Mouse (Mus musculus) telencephalon, adult 2 months (tissue): ENCODE data around the gene Gm8332.
"Not testable (repeated sequence)": the region's sequence is repeated elsewhere in the genome, so short reads cannot be mapped to it uniquely, and the experiment has no call there.

Source experiments
- DNase-seq: peaks from one replicate; pipeline ENCODE4 v3.0.0-alpha.2; 2011; ENCODE audit warnings: low read depth, low spot score

Gene Gm8332

GRCm38 (mm10) chr12:88250000-88250399 is at the start of gene Gm8332:
TSS of gene Gm8332 (minus strand) at chr12:88250100.
- DNase-seq, result not testable (repeated sequence)

- not testable (repeated sequence) for DNase-seq
Observed at GRCm38 (mm10) chr12:88297171-88297570, 47.3 kb upstream of the Gm8332 start.

- DNase-seq, result not testable (repeated sequence)
Observed at GRCm38 (mm10) chr12:88293082-88293481, 43.2 kb upstream of the Gm8332 start.

GRCm38 (mm10) chr12:88285224-88285623 is 35.3 kb upstream of the Gm8332 start:
- not testable (repeated sequence) for DNase-seq

DNA sequence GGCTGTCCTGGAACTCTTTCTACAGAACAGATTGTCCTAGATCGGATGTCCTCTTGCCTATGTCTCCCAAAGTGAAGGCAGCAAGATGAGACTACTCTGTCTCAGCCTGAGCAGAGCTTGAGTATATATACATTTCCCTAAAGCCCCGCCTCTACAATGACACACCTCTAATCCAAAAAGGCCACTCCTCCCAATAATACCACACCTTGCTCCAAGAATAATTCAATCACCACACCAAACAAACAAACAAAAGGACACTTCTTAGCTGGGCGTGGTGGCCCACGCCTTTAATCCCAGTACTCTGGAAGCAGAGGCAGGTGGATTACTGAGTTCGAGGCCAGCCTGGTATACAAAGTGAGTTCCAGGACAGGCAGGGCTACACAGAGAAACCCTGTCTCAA is 24.5 kb upstream of the Gm8332 start, which contains the start of gene Gm5662:
TSS of gene Gm5662 (minus strand) at position 101 of the 400 bp plus-strand sequence.
- DNase-seq, result not testable (repeated sequence)

GRCm38 (mm10) chr12:88257241-88257640 is 7.3 kb upstream of the Gm8332 start:
- no peak for DNase-seq

DNA sequence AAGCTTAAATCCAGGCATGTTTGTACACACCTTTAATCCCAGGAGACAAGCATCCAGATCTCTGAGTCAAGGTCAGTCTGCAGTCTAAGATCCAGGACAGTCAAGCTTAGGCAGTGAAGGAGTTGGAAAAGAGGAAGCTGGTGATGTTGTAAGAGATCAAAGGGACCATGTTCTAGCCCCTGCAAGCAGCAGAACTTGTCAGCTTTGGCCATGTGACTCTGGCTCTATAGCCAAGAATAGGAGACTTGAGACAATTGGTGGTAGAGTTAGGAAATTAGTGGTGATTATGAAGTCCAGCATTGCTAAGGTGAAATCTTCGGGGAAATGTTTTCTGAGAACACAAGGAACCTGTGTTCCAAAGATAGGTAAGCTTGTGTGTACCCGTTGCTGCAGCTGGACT is 6.0 kb upstream of the Gm8332 start:
- not testable (repeated sequence) for DNase-seq

DNA sequence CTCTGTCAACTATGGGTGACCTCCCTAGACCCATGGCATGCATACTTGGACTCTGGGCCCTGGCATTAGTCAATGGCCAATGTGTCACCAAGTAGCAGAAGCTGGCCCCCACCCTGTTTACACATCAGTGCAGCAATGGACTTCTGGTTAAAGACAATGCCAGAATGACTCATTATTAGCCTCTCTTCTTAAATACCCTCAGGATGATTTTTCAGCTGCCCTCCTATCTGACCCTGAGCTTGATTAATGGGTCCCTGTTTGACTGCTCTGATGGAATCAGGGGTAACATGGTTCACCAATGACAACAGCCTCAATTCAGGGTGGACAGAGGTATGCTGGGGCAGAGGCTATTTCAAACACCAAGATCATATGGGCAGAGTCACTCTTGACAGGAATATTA is 4.1 kb downstream of the Gm8332 start:
- not testable (repeated sequence) for DNase-seq

DNA sequence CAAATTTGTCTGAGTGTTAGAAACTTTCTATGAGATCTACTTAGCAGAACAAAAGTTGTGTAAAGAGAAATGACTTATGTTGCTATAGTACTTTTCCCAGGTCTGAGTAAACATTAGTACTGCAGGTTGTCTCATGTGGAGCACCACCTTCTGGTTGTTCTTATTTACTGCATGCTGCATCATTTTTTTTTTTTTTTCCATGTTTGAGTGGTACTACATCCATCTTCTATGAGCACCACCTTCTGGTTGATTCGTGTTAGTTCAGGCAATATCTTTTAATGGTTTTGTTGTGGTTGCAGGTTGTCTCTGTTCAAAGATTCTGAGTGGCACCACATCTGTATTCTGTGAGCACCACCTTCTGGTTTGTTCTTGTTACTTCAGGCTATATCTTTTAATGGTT is 7.0 kb downstream of the Gm8332 start:
- DNase-seq, result not testable (repeated sequence)

DNA sequence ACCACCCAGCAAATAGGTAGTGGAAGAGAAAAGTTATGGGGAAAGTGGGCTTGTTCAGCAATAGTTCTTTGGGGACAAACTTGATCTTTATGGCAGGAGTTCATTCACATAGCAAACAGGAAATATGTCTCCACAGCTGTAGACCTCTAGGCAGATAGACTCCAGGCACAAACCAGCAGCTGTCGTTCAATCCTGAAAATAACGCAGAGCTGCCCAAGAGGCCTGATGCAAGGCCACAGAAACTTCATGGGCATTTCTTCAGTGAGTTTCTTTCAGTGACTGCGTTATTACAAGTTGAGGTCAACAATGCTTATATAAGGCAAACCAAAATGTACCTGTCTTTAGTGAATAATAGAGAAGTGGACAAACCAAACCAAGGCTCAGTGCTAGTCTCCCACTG is 30.5 kb downstream of the Gm8332 start:
- DNase-seq, result no peak

- DNase-seq, result not testable (repeated sequence)
Observed at GRCm38 (mm10) chr12:88218059-88218458, 31.8 kb downstream of the Gm8332 start.

DNA sequence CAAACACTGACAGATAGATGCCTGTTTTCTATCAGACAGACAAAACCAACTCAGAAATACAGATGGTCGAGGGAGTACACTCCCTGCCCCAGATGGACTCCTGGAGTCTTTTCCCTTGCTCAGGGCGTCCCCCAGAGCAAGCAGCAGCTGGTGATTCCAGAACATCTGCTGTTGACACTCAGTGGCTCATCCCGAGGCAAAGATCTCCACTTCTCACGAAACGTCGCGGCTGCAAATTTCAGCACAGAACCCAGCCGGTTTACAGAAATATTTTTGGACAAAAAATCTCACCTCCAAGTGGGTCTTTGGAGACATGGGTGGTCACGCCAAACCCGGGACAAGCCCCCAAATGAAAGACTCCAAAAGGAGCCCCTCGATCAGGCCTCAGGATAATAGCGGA is 35.3 kb downstream of the Gm8332 start:
- DNase-seq, result no peak

DNA sequence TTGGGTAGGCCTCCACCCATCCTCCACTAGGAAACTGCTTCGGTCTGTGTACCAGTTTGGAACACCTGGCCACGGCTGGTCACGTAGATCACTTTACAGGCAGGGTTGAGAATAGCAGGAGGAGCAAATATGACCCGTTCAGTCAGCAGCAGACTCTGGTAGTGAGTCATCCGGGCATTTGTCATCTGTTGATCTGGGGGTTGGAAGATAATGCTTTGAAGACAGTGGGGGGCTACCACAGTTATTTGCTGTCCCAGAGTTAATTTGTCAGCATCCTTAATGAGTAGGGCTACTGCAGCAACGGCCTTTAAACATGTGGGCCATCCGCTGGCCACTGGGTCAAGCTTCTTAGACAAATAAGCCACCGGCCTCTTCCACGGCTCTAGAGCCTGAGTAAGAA is 38.4 kb downstream of the Gm8332 start:
- not testable (repeated sequence) for DNase-seq

DNA sequence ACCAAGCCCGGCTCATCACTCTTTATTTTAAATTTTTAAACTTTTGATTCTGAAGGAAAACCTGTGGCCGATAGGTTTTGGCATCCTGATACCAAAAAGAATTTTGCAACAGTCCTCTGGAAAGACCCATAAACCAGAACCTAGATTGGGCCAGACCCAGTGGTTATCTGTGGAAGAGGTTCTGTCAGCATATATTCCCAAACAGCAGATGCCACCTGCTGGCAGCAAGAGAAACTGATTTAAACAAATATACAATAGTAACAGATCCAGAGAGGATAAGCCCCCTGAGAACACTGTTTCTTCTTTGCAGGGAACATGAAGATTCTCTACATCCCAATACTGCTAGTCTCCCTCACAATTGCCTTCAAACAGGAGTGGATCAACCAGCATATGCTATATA is 47.0 kb downstream of the Gm8332 start:
- no peak for DNase-seq
